Mouse (Mus musculus): ENCODE measurements around the gene 1700092M07Rik.
A peak's percentile ranks its signal among the peaks of the same experiment; 100 is the strongest.
"Not testable (repeated sequence)": the region's sequence is repeated elsewhere in the genome, so short reads cannot be mapped to it uniquely, and the experiment has no call there.

Gene 1700092M07Rik

DNA sequence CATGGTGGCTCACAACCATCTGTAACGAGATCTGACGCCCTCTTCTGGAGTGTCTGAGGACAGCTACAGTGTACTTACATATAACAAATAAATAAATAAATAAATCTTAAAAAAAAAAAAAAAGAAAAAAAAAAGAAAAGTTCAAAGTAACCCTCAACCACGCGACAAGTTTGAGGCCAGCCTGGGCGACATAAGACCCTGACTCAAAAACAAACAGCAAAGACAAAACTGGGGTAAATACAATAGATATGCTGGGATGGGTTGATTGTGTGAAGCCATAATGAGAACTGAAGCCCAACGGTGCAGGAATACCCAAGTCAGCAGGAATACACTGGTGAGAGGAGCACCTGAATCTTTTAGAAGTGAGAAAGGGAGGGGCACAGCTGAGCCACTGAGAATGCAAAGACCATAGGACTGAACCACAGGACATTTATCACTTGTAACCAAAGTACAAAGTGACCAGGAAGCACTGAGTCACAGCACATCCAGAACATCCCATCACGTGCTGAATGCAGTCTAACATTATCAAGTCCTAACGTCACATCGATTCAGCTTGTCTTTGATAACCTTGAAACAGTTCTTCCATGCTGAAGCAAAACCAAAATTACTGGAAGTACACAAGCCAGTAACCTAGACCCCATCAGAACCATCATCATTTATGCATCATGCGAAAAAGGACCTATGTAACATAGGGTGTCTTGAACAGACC, 23.6 kb upstream of the 1700092M07Rik start:
- no peak for DNase-seq (ENCODE audit: low spot score)

DNA sequence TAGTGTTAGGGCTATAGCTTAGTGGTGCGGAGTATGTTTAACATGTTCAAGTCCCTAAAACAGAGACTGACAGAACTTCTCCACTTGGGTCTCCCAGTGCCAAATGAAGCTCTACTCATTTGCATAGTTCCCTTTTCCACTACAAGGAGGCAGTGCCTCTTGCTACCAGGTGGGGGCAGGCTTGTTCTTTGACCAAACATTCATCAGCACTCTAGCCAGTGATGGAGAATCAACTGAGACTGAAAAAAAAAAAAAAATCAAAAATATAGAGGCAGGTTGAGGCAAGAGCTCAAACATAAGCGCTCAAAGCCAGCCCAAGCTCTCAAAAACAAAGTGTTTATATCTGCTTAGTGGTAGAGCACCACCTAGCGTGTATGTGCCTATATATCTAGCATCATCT, 22.2 kb upstream of the 1700092M07Rik start:
- no peak for DNase-seq (ENCODE audit: low spot score)

DNA sequence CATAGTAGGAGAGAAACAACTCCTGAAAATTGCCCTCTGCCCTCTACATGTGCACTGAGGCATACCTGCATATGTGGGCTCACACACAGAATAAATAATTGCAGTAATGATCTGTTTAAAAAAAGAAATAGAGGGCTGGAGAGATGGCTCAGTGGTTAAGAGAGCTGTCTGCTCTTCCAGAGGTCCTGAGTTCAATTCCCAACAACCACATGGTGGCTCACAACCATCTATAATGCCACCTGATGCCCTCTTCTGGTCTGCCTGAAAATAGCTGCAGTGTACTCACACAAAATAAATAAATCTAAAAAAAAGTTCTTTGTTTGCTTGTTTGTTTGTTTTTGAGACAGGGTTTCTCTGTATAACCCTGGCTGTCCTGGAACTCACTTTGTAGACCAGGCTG, 21.5 kb upstream of the 1700092M07Rik start:
- not testable (repeated sequence) for DNase-seq (ENCODE audit: low spot score)

DNA sequence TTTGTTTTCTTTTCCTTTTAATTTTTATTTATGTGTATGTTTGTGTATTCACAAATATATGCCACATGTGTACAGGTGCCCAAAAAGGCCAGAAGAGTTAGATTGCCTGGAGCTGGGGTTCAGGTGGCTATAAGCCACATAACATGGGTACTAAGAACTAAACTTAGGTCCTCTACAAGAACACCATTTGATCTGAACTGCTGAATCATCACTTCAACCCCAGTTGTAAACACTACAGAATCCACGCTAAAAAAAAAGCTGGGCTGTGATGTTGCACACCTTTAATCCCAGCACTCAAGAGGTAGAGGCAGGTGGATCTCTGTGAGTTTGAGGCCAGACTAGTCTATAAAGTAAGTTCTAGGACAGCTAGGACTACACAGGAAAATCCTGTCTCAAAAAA, 19.1 kb upstream of the 1700092M07Rik start:
- no peak for DNase-seq (ENCODE audit: low spot score)

DNA sequence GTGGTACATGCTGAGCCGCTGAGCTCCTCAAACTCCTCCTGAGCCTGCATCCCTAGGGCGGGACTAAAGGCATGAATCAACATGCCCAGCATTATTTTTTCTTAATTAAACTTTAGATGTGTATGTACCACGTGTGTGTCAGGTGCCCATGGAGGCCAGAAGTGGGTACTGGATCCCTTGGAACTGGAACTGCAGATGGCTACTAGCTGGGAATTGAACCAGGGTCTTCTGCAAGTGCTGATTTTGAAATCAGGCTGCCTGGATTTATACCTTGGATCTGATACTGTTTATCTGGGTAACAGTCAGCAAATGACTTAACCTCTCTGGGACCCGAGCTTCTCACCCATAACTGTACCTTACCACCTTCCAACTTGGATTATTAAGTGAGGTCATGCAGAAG, 18.5 kb upstream of the 1700092M07Rik start:
- DNase-seq (ENCODE audit: low spot score) = no peak

DNA sequence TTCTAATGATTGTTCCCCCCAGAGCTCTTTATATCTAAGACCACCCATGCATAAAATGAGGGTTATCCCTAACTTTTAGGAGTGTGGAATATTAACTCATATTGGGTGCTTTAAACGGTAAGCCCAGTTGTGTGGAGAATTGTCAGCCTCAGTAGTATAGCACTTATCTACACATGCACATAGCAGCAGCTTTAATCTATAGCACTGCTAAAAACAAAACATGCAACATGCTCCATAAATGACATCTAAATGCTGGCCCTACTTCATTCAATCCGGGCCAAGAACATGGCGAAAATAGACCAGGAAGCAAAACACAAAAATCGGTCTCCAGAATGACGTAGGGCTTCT, 18.0 kb upstream of the 1700092M07Rik start:
- DNase-seq (ENCODE audit: low spot score) = no peak

DNA sequence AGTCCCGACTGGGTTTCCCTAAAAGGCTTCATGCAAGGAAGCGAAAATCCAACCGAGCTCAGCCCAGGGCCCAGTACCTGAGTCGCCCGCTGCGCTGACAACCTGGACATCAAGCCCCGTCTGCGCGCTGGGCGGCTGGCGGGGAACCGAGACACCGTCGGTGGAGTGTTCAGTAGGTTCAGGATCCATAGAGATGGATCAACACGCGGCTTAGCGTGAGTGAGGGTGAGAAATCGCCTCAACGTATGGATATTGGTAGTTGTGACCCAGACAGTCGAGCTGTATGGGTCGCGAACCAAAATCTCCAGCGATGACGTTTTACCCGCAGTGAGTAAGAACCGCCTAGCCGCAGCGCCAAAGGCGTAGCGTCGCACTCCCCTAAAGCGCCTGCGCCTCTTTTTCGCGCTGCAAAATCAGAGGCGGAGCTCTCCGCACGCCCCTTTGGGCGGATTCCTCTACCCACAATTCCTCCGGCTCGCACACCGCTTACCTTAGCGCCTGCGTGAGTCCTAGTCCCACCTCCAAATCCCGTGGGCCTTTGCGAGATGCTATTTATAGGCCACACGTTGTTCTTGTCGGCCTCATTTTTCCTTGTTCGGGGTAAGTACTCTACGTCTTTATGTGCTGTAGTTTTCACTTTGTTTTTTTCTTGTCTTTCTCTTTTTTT, 17.5 kb upstream of the 1700092M07Rik start, which contains the start of gene Slc3a2:
TSS of gene Slc3a2 (minus strand) at position 463 of the 667 bp plus-strand sequence.
- DNase-seq (ENCODE audit: low spot score) = peak; percentile 94

DNA sequence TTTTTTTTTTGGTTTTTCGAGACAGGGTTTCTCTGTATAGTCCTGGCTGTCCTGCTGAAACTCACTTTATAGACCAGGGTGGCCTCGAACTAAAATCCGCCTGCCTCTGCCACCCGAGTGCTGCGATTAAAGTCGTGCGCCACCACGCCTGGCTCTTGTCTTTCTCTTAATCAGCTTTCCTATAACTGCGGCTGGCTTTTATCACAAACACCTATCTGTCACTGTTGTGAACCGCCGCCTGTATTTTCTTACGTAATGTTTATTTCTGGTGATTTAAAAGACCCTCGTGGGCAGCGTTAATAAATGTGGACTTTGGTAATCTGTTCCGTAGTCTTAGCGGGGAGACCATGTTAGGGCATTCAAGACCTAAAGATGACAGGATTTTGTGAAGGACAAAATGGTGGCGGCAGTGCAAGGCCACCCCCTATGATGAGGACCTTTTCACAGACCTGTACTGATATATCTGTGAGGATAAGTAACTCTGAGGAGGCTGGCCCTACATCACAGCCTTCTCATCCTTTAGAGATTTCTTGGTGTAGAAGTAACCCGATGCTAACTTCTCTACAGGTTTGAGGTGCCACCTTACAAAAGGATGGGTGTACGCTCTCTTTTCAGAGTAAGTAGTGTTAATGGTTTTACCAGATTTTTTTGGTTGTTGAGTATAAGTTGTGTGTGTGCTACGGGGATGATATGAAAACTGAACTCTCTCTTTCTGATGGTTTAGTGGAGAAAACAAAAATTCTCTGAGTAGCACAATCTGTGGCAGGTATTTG, 16.8 kb upstream of the 1700092M07Rik start:
- DNase-seq (ENCODE audit: low spot score) = no peak

DNA sequence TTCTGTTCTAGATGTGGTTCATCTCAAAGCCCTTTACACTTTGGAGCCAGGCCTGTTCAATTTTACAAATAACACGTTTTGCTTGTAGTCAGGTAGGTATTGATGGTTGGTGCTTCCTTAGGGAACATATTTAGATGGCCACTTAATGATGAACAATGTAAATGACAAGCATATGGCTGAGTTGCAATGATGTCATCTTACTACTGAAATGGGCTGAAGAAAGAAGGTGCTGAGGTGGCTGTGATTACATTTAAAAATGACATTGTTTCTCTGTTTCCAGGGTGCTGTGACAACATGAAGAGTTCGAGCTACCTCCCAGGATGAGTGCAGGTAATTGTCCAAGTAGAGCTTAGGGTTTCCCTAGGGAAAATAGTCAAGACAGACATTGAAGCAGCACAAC, 16.1 kb upstream of the 1700092M07Rik start:
- DNase-seq (ENCODE audit: low spot score) = no peak

DNA sequence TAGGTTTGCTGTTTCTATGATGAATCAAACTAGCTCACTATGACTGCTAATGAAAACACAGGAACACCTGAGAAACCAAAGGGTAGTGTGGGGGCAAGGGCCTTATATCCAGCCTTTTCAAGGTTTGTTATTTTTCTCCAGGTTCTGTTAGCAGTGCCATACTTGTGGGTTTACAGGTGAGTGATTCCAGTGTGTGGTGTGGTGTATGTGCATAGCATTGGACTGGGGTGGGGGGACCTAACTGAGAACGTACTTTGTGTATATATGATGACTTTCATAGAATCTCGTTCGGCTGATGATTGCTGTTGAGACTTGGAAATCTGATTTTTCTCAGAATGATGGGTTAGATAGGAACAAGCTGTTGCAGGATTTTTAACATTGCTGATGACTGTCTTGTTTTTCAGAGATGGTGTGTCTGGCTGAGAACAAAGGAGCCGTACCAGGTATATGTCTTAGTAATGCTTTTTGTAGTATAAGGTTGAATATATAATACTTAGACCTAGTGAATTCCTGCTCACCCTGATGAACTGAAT, 15.4 kb upstream of the 1700092M07Rik start:
- DNase-seq (ENCODE audit: low spot score) = no peak

DNA sequence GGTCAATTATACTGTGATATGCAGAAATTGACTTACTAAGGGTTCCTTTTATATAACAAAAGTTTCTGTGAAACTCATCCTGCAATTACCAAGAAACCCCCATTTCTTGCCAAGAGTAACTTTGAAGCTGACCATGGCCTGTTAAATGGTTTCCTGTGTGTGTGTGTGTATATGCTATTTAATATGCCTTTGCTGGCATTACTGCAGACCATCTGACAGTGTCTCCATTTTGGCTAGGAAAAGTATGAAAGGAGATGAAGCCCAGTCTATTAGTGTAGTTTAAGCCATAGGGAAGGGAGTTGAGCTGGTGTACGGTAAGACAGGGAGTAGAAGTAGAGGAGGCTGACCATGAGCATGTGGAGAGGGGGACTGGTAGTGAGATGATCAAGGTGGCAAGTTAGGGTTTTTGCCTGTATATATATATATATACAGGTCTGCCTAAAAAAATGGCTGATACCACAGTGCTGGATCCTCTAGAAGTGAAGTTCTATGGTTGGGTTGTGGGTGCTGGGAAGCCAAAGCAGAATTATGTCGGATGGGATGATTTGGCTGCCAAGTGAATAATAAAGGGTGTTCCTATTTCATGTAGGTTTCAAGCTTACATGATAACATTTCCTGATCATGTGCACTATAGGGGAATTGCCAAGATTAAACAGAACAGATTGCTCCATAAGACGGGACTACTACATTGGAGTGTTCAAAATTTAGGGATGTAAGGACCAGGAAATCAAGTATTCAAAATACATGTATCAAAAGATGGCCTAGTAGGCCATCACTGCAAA, 13.7 kb upstream of the 1700092M07Rik start:
- DNase-seq (ENCODE audit: low spot score) = no peak

DNA sequence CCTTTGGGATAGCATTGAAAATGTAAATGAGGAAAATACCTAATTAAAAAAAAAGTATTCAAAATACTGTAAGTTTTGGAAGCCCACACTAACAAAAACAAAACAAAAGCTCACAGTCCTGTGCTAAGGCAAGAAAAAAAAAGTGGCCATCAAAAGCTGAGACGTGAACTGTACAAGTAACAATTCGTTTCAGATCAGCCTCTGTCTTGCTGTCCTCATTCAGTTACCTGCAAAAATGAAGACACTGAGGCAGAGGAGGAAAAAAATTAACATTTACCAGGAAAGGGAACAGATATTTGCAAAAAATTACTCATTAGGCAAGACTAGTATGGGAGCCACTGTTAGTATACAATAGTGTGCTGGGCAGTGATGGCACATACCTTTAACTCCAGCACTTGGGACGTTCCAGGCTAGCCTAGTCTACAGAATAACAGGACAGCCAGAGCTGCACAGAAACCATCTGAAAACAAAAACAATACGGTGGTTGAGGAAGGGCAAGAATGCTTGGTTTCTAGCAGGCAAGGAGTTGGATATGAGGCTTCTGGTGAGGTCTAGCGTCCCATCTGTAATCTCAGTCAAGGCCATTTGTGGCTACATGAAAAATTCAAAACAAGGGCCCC, 12.9 kb upstream of the 1700092M07Rik start:
- DNase-seq (ENCODE audit: low spot score) = no peak

DNA sequence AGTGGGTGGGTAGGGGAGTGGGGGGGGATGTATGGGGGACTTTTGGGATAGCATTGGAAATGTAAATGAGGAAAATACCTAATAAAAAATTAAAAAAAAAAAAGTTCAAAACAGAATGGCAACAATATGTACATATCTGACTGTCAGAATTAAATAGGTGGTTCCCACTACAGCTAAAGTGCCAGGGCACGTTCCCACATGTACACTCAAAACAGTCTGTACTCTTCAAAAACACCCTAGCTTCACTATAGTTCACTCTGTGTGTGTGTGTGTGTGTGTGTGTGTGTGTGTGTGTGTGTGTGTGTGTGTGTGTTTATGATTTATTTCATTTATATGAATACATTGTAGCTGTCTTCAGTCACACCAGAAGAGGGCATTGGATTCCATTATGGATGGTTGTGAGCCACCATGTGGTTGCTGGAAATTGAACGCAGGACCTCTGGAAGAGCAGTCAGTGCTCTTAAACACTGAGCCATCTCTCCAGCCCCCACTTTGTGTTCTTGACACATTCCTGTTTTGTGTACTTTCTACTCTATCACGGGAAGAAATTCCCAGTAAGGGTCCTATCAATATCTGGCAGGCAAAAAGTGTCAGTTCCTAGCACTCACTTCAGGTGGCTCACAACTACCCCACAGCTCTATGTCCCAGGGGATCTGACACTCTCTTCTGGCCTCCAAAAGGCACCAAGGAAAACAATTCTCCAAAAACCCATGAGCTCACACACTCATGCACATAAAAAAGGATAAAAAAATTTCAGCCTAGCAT, 12.0 kb upstream of the 1700092M07Rik start:
- not testable (repeated sequence) for DNase-seq (ENCODE audit: low spot score)

DNA sequence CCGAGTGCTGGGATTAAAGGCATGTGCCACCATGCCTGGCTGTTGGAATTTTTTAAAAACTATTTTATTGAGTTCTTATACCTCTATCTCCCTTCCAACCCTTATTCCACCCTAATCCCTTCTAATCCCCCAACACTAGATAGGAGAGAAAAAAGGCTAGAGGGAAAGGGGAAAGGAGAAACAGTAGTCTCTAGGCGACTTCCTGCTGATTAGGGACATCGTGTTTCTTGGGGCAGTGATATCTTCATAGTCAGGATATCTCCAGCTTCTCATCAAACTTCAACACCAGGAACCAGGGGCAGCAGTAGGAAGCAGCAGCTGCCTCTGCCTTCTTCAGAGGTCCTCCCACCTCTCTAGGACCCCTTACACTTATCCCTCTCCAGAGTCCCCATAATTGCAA, 6.2 kb upstream of the 1700092M07Rik start:
- no peak for DNase-seq (ENCODE audit: low spot score)

DNA sequence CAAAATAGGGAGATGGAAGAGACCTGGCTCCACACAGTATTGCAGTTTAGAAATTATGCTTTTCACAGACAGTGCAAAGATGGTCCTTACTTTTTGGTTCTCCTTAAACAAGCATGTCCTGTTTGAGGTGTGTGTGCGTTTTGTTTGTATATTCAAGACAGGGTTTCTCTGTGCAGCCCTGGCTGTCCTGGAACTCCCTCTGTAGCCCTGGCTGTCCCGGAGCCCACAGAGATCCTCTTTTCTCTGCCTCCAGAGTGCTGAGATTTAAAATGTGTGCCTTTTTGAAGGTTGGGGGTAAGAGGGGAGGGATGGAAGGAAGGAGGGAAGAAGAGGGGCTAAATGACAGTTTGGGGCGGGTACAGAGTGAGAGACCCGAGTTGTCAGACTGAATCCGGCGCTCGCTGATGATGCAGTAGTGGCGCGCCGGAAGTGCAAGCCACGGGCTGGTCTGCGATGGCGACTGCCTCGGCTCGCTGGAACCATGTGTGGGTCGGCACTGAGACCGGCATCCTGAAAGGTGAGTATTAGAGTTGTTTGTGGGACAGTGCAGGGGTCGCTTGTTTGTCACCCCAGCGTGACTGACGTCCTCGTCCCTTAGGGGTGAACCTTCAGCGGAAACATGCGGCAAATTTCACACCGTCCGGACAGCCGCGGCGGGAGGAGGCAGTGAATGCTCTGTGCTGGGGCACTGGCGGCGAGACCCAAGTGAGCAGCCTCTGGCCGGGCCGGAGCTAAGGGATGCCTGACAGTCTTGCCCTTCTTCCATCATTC, 4.9 kb upstream of the 1700092M07Rik start, which contains the start of gene Wdr74:
TSS of gene Wdr74 (plus strand) at position 439 of the 771 bp plus-strand sequence.
- peak; percentile 78 for DNase-seq (ENCODE audit: low spot score)

DNA sequence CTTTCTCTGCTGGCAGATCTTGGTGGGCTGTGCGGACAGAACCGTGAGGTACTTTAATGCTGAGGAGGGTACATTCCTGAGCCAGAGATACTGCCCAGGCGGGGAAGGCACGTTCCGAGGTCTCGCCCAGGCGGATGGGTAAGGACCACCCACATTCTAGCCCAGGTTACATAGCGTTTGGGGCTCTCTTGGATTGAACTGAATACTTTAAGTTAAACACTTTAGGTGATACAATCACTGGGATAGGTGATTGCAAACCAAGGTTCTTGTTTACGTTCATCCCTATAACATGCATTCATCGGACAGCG, 4.4 kb upstream of the 1700092M07Rik start:
- no peak for DNase-seq (ENCODE audit: low spot score)

DNA sequence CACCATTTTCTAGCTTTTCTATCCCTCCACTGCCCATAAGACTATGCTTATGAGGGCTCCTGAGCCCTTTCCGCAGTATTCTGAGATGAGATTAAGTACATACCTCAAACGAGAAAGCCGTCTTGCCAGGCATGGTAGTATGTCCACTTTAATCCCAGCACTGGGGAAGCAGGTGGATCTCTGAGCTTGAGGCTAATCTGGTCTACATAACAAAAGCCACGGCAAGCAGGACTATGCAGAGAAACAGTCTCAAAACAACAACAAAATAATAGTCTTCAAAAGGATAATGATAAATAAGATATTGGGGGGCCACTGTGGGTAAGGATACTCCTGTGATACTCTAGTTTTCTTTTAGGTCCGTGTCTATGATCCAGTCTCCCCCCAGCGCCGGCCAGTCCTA, 1.6 kb upstream of the 1700092M07Rik start:
- DNase-seq (ENCODE audit: low spot score) = no peak

DNA sequence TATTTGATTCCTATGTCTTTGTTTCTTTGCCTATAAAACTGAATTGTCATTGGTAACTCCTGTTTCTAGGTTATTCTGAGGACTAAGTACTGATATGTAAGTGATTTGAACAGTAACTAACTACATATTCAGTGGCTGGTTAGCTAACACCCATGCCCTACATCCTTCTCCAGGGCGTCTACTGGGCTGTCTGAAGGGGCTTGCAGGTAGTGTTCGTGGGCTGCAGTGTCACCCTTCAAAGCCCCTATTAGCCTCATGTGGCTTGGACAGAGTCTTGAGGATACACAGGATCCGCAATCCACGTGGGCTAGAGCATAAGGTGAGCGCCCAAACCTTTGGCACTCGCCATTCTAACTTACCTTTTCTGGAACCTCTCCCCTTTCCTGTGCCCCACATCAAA, 872 bp upstream of the 1700092M07Rik start:
- DNase-seq (ENCODE audit: low spot score) = no peak

DNA sequence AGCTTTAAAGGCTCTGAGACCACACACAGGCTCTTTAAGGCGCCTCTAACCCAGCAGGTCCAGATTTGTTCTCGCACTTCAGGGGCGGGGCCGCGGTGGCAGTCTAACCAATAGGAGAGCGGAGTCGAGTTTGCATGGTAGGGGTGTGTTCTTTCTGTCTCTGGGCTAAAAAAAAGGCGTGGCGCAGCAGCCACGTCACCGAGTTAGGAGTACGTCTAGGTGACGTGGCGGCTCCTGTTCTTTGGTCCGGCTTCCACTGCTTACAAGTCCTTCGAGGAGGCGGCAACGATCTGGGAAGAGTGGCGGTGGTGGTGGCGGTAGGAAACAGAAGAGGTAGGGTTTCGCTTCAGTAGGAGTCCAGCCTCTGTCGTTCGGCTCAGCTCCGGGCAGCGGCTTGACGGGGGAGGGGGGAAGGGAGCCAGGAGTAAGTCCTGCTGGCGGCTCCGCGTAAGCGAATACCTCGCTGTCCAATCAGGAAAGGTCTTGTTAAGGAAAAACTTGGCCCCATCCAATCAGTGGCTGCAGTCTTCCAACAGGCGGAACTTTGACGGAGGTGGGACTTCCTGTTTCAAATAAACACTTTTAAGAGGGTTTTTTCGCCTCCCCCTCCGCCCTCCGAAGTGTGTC, 838 bp downstream of the 1700092M07Rik start, which contains the start of gene Stx5a:
TSS of gene Stx5a (plus strand) at position 171 of the 627 bp plus-strand sequence.
- peak; percentile 97 for DNase-seq (ENCODE audit: low spot score)
